Mouse (Mus musculus): Measurements from ENCODE around the gene Cfap97.

GRCm38 (mm10) chr8:46152064-46153031 is 777 bp downstream of the Cfap97 start, which contains the start of gene Snx25:
- TF ChIP-seq POLR2A (IDR thresholded peaks at IDR 0.05; ENCODE audit: insufficient read depth, low read length) (no peak), CTCF (IDR thresholded peaks at IDR 0.05; ENCODE audit: low read depth, low read length) (no peak), EP300 (IDR thresholded peaks at IDR 0.05; ENCODE audit: insufficient read depth, low read depth, low read length) (no peak)

All from ES-Bruce4 (cell line).